Mouse (Mus musculus) cerebellum, postnatal 25 days (tissue): ENCODE measurements around the gene Uqcr10.

Experiments used
- DNase-seq, 2 experiments: peaks; one replicate each; pipeline ENCODE4 v3.0.0; 2021; ENCODE audit warnings: mixed read lengths in 2 of 2

Uqcr10 gene

GRCm38 (mm10) chr11:4674593-4674992 is 29.5 kb downstream of the Uqcr10 start:
- no peak for DNase-seq

GRCm38 (mm10) chr11:4671736-4672135 is 32.4 kb downstream of the Uqcr10 start:
- DNase-seq: no peak

GRCm38 (mm10) chr11:4662496-4662878 is 41.7 kb downstream of the Uqcr10 start:
- no peak for DNase-seq

GRCm38 (mm10) chr11:4661871-4662495 is 42.2 kb downstream of the Uqcr10 start:
- DNase-seq: peak; percentile 66 to 77

- no peak for DNase-seq
These were observed 42.8 kb downstream of the Uqcr10 start for GRCm38 (mm10) chr11:4661324-4661723.

- DNase-seq: peak in 1 of 2 experiments; percentile 20
These were observed 43.7 kb downstream of the Uqcr10 start for GRCm38 (mm10) chr11:4660309-4661025.

- no peak for DNase-seq
These were observed 44.3 kb downstream of the Uqcr10 start for GRCm38 (mm10) chr11:4659818-4660217.
